ENCODE assay signal across 17 mouse cellular contexts in genomic region chr12:16554171-16554570, GRCm38 (mm10). TPM values are rescaled to one million over a fixed set of nuclear protein-coding genes. Genes with fewer than 3 reads are reported as not detected.
DNase-seq lines count a peak whose midpoint lies in the region; ATAC-seq lines count a peak whose summit lies in the region.
"Had no signal": no experiment of that assay in that cellular context is flagged by ENCODE, and none has a peak within 500 bp of the region (broad histone marks: within the 10 kb centered on the region; RNA-seq: fewer than 3 reads in every experiment).

No protein-coding gene starts in this region.

- H3K4me3 ChIP-seq in heart, embryonic 15.5 days, result no peak overlapping the region
- H3K4me3 ChIP-seq: left cerebral cortex, adult 2 months; liver, embryonic 12.5 days; midbrain, embryonic 15.5 days had no signal

- peak overlapping the region; percentile 43 for H3K27ac ChIP-seq in heart, embryonic 15.5 days
- H3K27ac ChIP-seq: left cerebral cortex, adult 2 months; liver, embryonic 12.5 days; midbrain, embryonic 15.5 days had no signal

- 40% methylated on average over 8 of the region's 8 CpGs for WGBS in heart, embryonic 15.5 days

- no peak overlapping the region for H3K4me2 ChIP-seq in heart, embryonic 15.5 days
- H3K4me2 ChIP-seq: liver, embryonic 12.5 days; midbrain, embryonic 15.5 days had no signal

- no peak for ATAC-seq in heart, embryonic 15.5 days (replicated peaks; ENCODE audit: insufficient number of reproducible peaks, insufficient read depth, low FRiP score, low read depth)
- ATAC-seq: hindbrain, embryonic 16.5 days; liver, embryonic 12.5 days; midbrain, embryonic 15.5 days had no signal

- H3K27me3 ChIP-seq in heart, embryonic 15.5 days, result no peaks in the 10 kb centered on the region
- H3K27me3 ChIP-seq: liver, embryonic 12.5 days; midbrain, embryonic 15.5 days had no signal

- peaks cover 25% of the 10 kb centered on the region for H3K4me1 ChIP-seq in heart, embryonic 15.5 days (replicated peaks)
- H3K4me1 ChIP-seq: liver, embryonic 12.5 days had no signal

- H3K9ac ChIP-seq in heart, embryonic 15.5 days, result no peak overlapping the region
- H3K9ac ChIP-seq: liver, embryonic 12.5 days; midbrain, embryonic 15.5 days had no signal

- H3K9me3 ChIP-seq in heart, embryonic 15.5 days (replicated peaks), result no peaks in the 10 kb centered on the region
- H3K9me3 ChIP-seq: liver, embryonic 12.5 days; midbrain, embryonic 15.5 days had no signal

- H3K36me3 ChIP-seq in heart, embryonic 15.5 days, result peaks cover 3% of the 10 kb centered on the region; the same call in 1 of the 2 replicates

- peak; percentile 46 to 47 for DNase-seq in cerebellum, postnatal 10 days
- DNase-seq in cerebellum, postnatal 25 days, result no peak
- DNase-seq in heart, adult 9 months (ENCODE audit: low spot score in 2 of 2), result no peak
- peak; percentile 39 for DNase-seq in right cerebral cortex, adult 18-20 months
- DNase-seq in right cerebral cortex, postnatal 36 days (ENCODE audit: low spot score in 2 of 2), result no peak
- peak; percentile 80 to 81 for DNase-seq in right cerebral cortex, postnatal 10 days (ENCODE audit: low spot score in 2 of 2)
- no peak for DNase-seq in kidney, postnatal 36 days
- DNase-seq: adrenal gland, postnatal 14 days; cerebellum, adult 9-10 months; embryo, embryonic 11 days; kidney, adult 2 months; thymus, postnatal 25 days had no signal

RNA-seq across cellular contexts. Expression of gene Lpin1, which starts 56.6 kb away (rescaled TPM):
- 6.8 TPM in 2 replicates for polyA plus RNA-seq in heart, embryonic 15.5 days (2015; fragmentation: Nextera tagmentation; extraction: Ambion mirVana)

Comparison
In these comparisons a context has a peak if more than half of its experiments do, and no peak if none do; other contexts are left out.
1. DNase-seq: peak in cerebellum, postnatal 10 days (2 of 2), right cerebral cortex, adult 18-20 months (single experiment) and right cerebral cortex, postnatal 10 days (2 of 2); none in cerebellum, postnatal 25 days (0 of 2), heart, adult 9 months (0 of 2), right cerebral cortex, postnatal 36 days (0 of 2) and kidney, postnatal 36 days (0 of 2).